Mouse (Mus musculus) monocyte, adult 2 months (primary cell): ENCODE measurements around the gene Snx27.

Source experiments
- DNase-seq, 2 experiments: peaks; one replicate each; pipeline ENCODE4 v3.0.0; 2022; ENCODE audit warnings: low spot score in 2 of 2, low read depth in 1 of 2

The Snx27 gene

DNA sequence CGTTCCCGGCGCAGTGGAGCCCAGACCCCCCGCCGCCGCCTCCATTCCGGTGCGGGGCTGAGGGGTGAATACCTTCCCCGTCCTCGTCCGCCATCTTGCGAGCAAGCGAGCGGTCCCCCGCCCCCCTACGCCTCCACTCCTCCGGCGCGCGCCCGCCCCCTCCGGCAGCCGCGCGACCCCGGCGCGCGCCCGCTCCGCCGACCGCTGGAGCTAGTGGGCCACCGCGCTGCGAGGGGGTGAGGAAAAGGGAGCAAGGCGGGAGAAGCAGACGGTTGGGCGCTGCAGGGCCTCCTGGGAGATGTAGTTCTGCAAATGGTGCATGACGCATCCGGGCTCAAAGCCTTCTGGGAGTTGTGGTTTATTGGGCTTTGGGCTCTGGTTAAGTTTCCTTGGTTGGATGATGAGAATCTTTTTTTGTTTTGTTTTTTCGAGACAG is at the start of gene Snx27:
Snx27 (minus strand) TSS at position 261 of the 436 bp plus-strand sequence.
- DNase-seq: peak; percentile 52 to 66

DNA sequence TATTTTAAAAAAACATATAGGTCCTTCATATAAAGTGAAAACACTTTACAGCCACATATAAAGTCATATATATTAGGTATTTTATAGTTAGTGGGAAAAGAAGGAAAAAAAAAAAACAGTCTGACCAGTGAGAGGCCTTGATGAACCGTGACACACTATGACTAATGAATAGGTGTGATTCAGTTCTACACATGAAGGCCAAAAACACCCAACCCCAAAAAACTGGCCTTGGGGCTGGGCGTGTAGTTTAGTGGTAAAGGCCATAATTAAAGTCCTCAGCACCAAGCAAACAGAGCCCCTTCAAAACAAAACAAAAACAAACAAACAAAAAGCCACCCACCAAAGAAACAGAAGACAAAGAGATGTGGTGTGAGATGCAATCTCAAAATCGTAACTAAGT is 47.4 kb upstream of the Snx27 start:
- DNase-seq: no peak

DNA sequence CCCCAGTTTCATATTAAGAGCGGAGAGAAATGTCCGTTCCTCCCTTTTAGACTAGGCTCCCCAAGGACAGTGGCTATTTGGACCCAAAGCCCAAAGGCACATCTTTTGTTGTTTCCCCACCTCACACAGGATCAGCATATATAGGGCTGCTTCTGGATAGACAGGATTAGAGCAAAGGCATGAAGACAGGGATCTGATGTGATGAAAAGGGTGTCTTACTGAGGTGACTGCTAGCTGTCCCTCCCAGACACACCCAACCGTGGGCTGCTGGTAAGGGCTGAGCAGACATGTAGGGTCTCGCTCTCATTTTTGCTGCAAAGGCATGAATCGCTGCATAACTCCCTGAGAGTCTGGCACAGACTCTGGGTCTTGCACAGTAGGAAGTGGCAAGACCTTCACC is 46.2 kb upstream of the Snx27 start:
- DNase-seq: no peak

DNA sequence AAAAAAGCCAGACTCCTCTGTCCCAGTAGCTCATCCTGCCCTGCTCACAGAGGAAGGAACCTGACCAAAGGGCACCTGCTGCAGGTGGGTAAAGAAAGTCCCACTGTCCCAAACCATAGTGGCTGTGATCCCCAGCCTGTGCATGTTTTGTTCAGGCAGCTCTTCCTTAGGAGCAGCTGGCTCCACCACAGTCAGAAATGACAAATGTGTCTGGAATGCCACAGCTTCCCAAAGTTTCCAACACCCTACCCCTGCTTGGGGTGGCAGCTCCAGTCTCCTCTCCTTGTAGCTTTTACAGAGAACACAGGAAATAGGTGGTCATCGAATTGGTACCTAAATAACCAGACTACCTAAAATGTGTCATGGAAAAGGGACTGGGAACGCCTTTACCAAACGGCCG is 41.8 kb upstream of the Snx27 start:
- no peak for DNase-seq

DNA sequence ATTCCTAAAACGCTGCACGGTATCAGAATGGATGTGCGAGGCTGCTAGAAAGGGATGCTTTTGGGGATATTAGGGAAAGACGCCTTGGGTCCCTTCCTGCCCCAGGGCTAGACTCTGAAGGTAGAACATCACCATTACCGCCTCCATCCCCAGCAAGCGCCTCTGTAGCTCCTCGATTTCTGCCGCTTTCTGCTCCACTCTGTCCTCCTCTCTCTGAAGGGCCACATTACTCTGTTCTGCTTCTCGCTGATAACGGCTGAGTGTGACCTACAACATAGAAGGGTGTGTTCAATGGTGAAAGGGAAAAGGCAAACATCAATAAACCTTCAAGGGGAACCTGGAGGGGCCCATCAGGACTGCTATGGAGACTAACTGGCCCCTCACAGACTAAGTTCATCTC is 40.0 kb upstream of the Snx27 start:
- DNase-seq: no peak

DNA sequence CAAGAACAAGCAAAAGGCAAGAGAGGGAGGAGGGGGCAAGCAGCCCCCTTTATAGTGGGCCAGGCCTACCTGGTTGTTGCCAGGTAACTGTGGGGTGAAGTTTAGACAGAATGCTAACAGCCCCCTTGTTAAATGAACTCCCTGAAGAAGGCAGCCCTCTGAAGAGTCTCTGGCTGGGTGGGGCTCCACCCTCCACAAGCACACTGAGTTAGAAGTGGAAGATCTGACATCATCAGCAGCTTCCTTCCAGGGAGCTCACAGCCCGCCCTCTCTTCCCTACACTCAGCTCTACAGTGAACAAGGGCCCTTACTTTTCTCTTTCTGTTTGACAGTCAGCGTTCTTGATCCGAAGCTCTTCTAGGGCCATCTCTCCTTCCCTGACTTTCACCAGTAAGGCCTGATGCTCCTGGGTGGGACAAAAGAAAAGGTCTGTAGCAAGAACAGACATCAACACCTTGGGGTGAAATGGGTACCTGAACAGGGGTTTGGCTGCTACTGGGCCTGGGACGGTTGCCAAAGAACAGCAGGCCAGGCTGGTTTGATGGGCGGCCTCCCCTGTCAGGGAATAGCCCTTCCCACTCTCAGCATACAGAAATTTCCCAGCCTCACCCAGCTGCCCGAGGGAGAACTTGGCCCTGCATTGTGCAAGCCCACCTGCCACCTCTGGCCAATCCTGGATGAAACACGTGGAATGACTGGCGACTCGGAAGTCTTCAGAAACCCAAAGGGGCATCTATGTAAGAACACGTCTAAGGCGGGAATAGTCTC is 39.4 kb upstream of the Snx27 start:
- DNase-seq: no peak

DNA sequence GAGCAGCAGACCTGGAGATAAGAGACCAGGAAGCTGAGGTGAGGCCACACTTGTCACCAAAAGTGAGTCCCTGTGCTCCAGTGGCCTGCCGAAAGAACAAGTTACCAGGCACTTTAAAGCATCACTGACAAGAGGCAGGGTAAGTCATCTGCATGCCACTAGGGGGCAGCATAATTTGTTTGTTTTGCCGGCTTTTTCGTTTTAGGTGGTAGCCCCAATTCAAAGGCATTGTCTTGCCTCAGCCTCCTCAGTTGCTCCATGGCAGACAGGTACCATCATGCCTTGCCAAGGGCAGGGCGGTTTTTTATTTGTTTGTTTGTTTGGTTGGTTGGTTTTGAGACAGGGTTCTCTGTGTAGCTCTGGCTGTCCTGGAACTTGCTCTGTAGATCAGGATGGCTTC is 34.2 kb upstream of the Snx27 start:
- peak in 1 of 2 experiments; percentile 13 for DNase-seq

DNA sequence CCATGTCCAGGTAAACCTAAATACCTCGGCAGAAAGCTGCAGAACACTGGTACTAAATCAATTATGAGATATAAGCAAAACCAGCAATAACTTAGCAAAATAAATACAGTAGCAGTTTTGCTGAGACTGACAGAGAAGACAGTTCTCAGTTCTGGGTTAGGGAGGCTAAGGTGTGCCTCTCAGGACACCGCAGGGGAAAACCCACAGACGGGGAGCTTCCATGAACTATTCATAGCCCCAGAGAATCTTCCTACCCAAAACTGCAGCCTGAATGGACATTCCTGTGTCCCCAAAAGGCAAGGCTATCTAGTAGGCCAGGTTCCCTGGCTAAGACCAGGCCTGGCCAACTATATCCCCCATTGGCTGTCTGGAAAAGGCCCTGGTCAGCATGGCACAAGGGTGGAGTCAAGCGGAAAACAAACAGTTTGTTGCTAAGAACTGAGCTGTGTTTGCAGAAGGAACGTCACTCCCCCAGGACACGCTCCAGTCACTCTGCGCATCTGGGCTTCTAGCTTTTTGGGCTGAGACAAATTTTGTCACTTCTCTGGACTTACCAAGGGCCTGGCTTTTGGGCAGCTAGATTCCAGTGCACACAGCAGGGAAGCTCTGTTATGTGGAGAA is 30.9 kb upstream of the Snx27 start:
- DNase-seq: no peak

DNA sequence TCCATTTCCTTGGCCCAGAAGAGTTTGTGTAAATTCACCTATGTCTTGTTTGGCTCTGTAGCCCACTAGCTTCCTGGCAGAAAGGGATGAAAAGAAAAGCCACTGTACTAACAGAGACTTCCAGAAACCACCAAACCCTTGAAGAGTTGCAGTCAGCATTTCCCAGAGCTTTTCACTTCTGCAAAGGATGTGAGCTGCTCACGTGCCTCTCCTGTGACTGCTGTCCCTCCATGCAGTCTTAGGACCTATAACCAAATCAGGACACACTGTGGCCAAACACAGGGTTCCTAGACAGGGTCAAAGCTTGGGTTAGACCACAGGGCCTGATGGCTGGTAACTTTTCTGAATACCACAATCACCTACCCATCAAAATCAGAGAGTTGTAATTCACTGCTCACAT is 29.8 kb upstream of the Snx27 start:
- no peak for DNase-seq

DNA sequence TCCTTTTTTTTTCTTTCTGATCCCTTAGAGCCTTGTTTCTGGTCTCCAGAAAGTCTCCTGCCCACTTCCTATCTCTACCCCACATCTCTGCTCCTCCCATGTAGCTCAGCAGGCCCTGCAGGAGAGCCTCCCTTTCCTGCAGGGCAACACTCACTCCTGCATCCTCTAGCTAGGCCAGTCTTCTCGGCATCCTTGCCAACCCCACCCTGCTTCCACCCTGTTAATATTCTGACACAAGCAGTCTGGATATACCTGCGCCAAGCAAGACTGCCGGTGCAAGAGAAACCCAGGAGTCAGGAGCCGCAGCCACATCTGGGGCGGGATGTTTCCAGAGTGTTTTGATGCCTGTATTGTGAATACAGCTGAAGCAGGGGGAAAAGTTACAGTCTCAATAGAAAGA is 29.3 kb upstream of the Snx27 start:
- no peak for DNase-seq

DNA sequence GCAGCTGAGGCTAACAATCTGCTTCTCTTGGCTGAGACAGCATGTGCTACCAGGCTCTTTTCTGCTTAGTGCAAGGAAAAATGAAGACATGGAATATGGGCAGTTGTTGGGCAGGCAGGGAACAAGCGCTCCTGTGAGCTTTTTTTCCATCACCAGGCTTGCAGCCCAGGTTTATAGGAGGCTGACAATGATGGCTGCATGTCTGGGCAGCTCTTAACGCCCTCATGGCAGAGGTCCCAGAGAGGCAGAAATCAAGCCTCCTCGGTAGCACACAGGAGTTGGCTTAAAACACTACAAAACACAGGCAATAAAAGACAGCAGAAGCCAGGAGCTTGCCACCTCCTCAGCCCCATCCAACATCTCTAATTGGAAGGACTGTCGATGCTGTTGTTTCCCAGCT is 28.8 kb upstream of the Snx27 start:
- no peak for DNase-seq

DNA sequence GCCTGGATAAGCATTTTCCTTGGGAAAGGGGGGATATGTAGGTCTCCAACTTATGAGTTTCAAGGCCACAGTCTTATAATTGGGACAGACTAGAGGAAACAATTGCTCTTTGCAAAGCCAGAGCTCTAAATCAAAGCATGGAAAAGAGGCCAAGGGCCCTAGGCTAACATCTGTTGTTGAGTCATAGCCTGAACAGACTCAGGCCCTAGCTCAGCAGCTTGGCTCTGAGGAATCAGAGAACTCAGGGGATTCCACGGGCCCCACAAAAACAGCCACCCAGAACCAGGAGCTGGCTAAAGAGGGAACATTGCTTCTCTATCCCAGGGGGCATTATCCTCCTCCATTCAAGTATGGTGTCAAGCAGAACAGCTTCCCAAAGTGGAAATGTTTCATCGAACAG is 28.1 kb upstream of the Snx27 start:
- no peak for DNase-seq

DNA sequence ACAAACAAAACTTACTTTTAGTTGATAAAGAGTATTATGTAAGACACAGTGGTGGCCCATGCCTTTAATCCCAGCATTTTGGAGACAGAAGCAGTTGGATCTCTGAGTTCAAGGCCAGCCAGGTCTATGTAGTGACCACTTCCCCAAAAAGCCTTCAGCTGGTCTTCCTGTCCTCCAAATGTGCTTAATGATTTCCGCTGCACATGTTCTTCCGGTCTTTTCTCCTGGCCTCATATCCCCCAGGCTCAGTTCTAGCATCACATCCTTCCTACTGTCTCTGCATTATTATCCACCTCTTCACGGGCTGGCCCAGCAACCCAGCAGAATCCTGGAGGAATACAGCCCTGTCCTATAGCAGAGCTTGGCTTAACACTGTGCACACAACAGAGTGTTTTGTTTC is 27.1 kb upstream of the Snx27 start:
- DNase-seq: no peak

DNA sequence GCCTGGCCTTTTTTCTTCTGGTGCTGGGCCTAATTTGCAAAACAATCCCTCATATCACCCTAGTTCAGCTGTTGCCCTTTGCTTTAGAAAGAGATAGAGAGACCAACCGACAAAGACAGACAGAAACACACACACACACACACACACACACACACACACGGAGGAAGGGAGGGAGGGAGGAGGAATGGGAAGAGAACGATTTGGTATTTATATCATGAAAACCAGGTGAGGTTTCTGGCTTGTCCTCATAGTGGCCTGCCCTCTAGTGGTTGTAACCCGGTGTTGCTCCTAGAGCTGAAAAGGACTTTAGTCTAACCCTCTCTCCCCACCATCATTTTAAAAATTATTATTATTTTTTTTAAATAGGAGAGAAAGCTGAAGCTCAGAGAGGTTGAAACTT is 19.4 kb upstream of the Snx27 start:
- no peak for DNase-seq

DNA sequence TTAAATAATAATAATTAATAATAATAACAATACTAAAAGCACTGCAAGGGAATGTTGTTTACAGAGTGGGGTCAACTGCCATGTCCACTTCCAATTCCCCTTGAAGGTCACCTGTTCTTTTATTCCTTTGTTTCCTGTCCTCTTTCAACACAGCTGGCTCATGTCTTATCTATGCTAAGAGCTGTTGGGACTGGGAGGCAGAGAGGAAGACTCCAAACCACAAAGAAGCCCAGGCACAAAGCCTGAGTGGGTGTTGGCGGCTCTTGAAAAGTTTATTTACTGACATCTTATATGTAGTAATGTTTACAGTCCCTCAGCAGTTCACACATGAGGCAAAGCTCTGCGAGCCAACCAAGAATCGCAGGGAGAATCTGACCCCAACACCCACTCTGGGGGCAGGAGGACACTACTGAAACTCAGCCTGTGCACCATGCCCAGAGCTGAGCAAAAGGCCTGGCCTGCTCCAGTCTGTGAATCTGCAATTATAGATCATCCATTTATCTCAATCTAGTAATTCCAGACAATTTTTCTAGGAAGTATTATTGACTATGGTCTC is 14.8 kb upstream of the Snx27 start:
- DNase-seq: no peak

DNA sequence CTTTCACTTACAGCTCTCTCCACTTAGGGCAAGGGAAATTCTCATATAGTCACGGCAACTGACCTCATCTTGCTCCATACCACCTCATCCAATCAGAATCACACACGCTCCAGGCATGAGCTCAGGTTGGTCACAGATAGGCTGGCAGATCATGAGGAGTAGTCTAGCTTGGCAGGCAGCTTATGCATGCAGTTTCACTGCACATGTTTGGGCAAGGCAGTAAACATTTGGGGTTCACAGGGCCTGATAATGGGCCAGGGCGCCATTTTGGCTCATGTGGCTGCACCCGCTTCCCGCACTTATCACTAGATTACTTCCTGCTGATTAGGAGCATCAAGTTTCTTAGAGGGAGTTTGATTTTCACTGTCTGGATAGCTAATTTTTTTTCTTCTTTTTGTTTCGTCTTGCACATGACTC is 13.4 kb upstream of the Snx27 start:
- DNase-seq: no peak

DNA sequence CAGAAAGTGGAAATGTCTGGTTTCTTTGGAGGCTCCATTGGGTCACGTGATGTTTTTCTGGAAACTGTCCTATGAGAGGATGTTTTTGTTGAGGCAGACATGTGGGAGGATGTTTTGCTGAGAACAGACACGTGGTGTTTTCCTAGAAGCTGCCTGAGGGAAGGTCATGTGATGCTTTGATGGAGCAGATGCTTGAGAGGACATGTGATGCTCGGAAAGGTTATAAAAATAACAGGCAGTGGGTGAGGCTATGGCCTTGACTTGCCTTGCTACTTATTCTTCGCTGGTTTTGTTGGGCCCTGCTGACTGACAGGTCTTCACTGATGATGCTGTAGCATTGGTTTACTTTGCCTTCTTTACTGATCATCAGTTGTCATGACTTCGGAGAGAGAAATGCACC is 8.6 kb upstream of the Snx27 start:
- no peak for DNase-seq

DNA sequence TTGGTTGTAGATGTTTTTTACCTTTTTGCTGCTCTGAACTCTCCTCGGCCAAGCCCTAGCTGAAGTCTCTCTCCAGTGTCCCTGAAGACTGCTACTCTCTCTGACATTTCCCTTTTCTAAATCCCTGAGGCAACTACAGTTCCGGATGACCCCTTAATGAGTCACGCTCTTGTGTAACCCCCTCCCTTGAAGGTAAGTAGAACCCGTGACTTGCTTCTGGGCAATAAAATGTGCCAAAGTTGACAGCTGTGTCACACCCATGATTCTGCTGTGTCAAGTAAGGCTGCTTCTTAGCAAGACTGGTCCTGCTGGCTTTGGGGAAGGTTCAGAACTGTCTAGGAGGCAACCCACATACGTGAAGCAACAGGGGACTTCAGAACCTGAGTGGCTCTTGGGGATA is 5.4 kb upstream of the Snx27 start:
- DNase-seq: peak; percentile 51 to 53

DNA sequence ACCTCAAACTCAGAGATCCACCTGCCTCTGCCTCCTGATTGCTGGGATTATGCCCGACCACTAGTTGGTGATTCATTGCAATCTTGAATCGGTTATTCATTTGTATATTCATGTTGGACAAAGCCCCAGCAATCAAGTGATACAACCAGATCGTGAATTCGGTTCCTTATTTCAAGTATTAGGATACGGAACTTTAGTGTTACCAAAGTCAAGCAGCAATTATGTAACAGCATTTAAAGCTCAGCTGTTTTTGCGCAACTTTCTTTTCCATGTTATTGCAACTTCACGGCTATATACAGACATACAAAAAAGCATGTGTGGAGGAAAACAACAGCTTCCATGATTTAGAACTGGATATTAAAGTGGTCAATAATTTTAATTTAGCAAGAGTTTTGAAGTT is 428 bp upstream of the Snx27 start:
- no peak for DNase-seq

DNA sequence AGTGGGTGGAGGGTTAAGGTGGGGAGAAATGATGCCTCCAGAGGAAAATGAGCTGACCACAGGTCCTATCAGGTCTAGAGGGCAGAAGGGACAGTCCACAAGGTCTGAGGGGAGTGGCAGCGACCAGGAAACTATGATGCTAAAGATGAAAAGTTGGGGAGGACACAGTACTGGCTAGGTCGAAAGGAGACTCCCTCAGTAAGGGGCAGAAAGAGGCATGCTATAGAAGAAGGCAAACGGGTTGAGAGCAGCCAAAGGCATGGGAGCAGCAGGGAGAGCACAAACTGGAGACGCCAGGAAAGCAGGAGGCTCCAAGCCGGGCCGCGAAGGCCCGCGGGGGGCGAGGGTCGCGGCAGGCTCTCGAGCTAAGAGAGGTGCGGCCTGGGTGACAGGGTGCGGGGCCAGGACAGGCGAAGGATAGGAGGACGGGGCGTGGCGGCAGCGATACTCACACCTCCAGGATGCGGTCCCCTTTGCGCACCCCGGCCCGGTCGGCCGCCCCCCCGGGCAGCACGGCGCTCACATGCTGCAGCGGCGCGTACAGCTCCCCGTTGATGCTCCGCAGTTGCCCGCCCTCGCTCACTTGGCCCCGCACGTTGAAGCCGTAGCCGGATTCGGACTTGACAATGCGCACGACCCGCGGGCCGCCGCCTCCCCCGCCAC is 592 bp downstream of the Snx27 start:
- no peak for DNase-seq

DNA sequence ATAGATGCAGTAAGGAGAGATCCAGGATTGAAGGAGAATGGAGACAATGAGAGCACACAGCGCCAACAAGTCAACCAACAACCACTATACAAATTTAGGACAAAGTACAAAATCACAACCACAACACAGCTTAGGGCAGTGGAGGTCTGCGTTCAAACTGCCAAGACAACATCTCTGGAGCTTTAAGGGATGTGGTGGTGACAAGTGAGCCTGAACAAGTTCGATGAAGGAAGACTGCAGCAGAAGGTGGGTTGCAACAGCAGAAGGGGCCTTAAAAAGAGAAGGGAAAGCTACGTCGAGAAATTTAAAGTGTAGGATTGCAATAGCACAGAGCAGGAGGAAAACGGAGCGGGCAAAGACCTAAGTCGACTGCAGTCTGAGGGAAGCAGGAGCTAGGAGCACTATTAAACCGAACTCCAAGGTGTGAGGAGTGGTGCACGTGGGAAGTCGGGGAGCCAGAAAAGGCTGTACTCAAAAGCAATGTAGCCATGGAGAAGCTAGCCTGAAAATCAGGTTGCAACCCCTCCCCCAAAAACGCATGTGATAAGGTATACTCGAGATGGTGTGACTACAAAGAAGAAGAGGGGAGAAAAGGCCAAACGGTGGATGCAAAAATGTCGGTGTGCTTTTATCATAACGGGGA is 1.3 kb downstream of the Snx27 start:
- DNase-seq: no peak

DNA sequence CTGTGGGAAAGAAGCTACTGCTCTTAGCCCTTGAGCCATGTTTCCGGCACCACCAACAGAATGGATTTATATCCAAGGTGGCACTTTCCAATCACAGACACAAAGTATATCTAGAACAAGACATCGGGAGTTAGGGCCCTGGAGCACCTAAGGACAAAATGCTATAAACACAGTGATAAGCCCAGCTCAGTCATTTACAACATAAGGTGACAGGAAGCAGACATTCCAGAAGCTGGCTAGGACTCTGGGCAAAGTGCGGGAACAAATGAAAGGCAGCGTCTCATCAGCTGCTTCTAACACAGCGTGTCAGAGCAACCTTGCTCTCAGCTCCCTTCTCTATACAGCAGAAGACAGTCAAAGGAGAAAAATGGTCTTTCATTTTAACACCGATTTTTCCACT is 8.0 kb downstream of the Snx27 start:
- DNase-seq: no peak
